Comparison of ENCODE assay signal across 11 mouse cellular contexts in genomic region chr3:94465632-94466430, GRCm38 (mm10). TPM values are rescaled to one million over a fixed set of nuclear protein-coding genes. Genes with fewer than 3 reads are reported as not detected.
A peak's percentile ranks its signal among the peaks of the same experiment; 100 is the strongest.
DNase-seq lines count a peak whose midpoint lies in the region; ATAC-seq and TF ChIP-seq lines count a peak whose summit lies in the region.
"Had no signal": no experiment of that assay in that cellular context is flagged by ENCODE, and none has a peak within 500 bp of the region (broad histone marks: within the 10 kb centered on the region; RNA-seq: fewer than 3 reads in every experiment).

No protein-coding gene starts in this region.

- TF ChIP-seq POLR2A in kidney, adult 2 months (IDR thresholded peaks at IDR 0.05; ENCODE audit: low read depth, low read length): no peak

- peak overlapping the region; percentile 54 for H3K9ac ChIP-seq in forebrain, embryonic 14.5 days (ENCODE audit: low read length)
- H3K9ac ChIP-seq in midbrain, embryonic 16.5 days (ENCODE audit: low read depth, low read length): peak overlapping the region; percentile 32

- peak; percentile 25 for DNase-seq in ZHBTc4 (ENCODE audit: low read depth, low spot score)
- peak; percentile 90 for DNase-seq in forebrain, embryonic 14.5 days (ENCODE audit: low spot score)
- peak; percentile 63 to 89 for DNase-seq in layer of hippocampus, adult 2 months (ENCODE audit: low spot score in 2 of 2)
- no peak for DNase-seq in kidney, adult 2 months
- no peak for DNase-seq in gastrocnemius, adult 18-20 months (ENCODE audit: low spot score)
- no peak for DNase-seq in kidney, postnatal 25 days
- no peak for DNase-seq in embryo, embryonic 9.5 days (ENCODE audit: extremely low spot score)

- ATAC-seq in forebrain, embryonic 14.5 days: peak; percentile 78
- peak; percentile 71 for ATAC-seq in midbrain, embryonic 16.5 days

- TF ChIP-seq CTCF in layer of hippocampus, adult 2 months (conservative IDR thresholded peaks at IDR 0.05): peak; percentile 56
- TF ChIP-seq CTCF in kidney, adult 2 months (conservative IDR thresholded peaks at IDR 0.05; ENCODE audit: insufficient read depth, insufficient read length, low read depth, low read length): no peak

- no peak overlapping the region for H3K4me2 ChIP-seq in forebrain, embryonic 14.5 days (ENCODE audit: low read length)
- no peak overlapping the region for H3K4me2 ChIP-seq in midbrain, embryonic 16.5 days (ENCODE audit: low read length)

- peak overlapping the region; percentile 94 for H3K27ac ChIP-seq in forebrain, embryonic 14.5 days (ENCODE audit: low read depth, low read length)
- peak overlapping the region; percentile 96 for H3K27ac ChIP-seq in layer of hippocampus, adult 2 months
- H3K27ac ChIP-seq in midbrain, embryonic 16.5 days (ENCODE audit: low read length): peak overlapping the region; percentile 86
- H3K27ac ChIP-seq in kidney, adult 2 months (ENCODE audit: insufficient read depth, low read depth, low read length): no peak overlapping the region
- H3K27ac ChIP-seq: stomach, postnatal 0 days had no signal

- no peak overlapping the region for H3K4me3 ChIP-seq in forebrain, embryonic 14.5 days (ENCODE audit: low read depth, low read length)
- H3K4me3 ChIP-seq in layer of hippocampus, adult 2 months: no peak overlapping the region; the same call in 1 of the 2 replicates
- H3K4me3 ChIP-seq in midbrain, embryonic 16.5 days (ENCODE audit: low read depth, low read length): no peak overlapping the region
- no peak overlapping the region for H3K4me3 ChIP-seq in kidney, adult 2 months (ENCODE audit: insufficient read depth, low read depth, low read length)

- H3K4me1 ChIP-seq in forebrain, embryonic 14.5 days (ENCODE audit: control insufficient read depth, insufficient read depth, low read length): peaks cover 25% of the 10 kb centered on the region
- peaks cover 28% of the 10 kb centered on the region for H3K4me1 ChIP-seq in midbrain, embryonic 16.5 days (ENCODE audit: control insufficient read depth, insufficient read depth, low read length)
- no peaks in the 10 kb centered on the region for H3K4me1 ChIP-seq in kidney, adult 2 months (ENCODE audit: control insufficient read depth, insufficient read depth, low read length)

- WGBS in forebrain, embryonic 14.5 days: 19% methylated on average over 13 of the region's 13 CpGs
- 34% methylated on average over 13 of the region's 13 CpGs for WGBS in midbrain, embryonic 16.5 days
- 83% methylated on average over 13 of the region's 13 CpGs for WGBS in kidney, adult 2 months

- no peaks in the 10 kb centered on the region for H3K27me3 ChIP-seq in forebrain, embryonic 14.5 days (replicated peaks; ENCODE audit: control insufficient read depth, insufficient read depth, low read length)
- H3K27me3 ChIP-seq in midbrain, embryonic 16.5 days (ENCODE audit: control insufficient read depth, insufficient read depth, low read depth, low read length): no peaks in the 10 kb centered on the region
- no peaks in the 10 kb centered on the region for H3K27me3 ChIP-seq in kidney, adult 2 months (replicated peaks; ENCODE audit: control insufficient read depth, insufficient read depth, low read length)
- H3K27me3 ChIP-seq: CH12.LX had no signal

- H3K9me3 ChIP-seq in forebrain, embryonic 14.5 days (replicated peaks; ENCODE audit: control insufficient read depth, low read length): no peaks in the 10 kb centered on the region
- H3K9me3 ChIP-seq in midbrain, embryonic 16.5 days (replicated peaks; ENCODE audit: control insufficient read depth, low read length, poor library complexity, severe bottlenecking): no peaks in the 10 kb centered on the region

- H3K36me3 ChIP-seq in forebrain, embryonic 14.5 days (ENCODE audit: control insufficient read depth, insufficient read depth, low read length): no peaks in the 10 kb centered on the region
- H3K36me3 ChIP-seq in midbrain, embryonic 16.5 days (ENCODE audit: control insufficient read depth, insufficient read depth, low read length): no peaks in the 10 kb centered on the region
- no peaks in the 10 kb centered on the region for H3K36me3 ChIP-seq in kidney, adult 2 months (ENCODE audit: control insufficient read depth, insufficient read depth, low read length)

RNA-seq across cellular contexts. Expression of gene Celf3, which starts 12.3 kb away (rescaled TPM):
- polyA plus RNA-seq in forebrain, embryonic 14.5 days (2014; fragmentation: Nextera tagmentation; extraction: Ambion mirVana): 301 and 306 TPM in 2 replicates
- 100 to 1,000 TPM; 184 to 202 TPM for total RNA-seq in layer of hippocampus, adult 2 months (2021)
- polyA plus RNA-seq in midbrain, embryonic 16.5 days (2015; fragmentation: Nextera tagmentation; extraction: Ambion mirVana): 261 and 296 TPM in 2 replicates
- 1.6 and 2.2 TPM in 2 replicates for polyA plus RNA-seq in kidney, adult 2 months (2012; rRNA removed)
- total RNA-seq in gastrocnemius, adult 18-20 months (2021): not detected
- total RNA-seq: hematopoietic stem cell, adult 5-6 weeks had no signal

RNA-seq across cellular contexts. Expression of gene Riiad1, which starts 14.3 kb away (rescaled TPM):
- polyA plus RNA-seq in forebrain, embryonic 14.5 days (2014; fragmentation: Nextera tagmentation; extraction: Ambion mirVana): 14.7 and 19.2 TPM in 2 replicates
- total RNA-seq in layer of hippocampus, adult 2 months (2021): 1 to 10 TPM; 5.8 to 7.2 TPM
- 26.7 and 27.7 TPM in 2 replicates for polyA plus RNA-seq in midbrain, embryonic 16.5 days (2015; fragmentation: Nextera tagmentation; extraction: Ambion mirVana)
- polyA plus RNA-seq in kidney, adult 2 months (2012; rRNA removed): 0.39 and 0.47 TPM in 2 replicates
- total RNA-seq in gastrocnemius, adult 18-20 months (2021): 10 to 100 TPM; 12.9 to 13.0 TPM
- total RNA-seq: CH12.LX; hematopoietic stem cell, adult 5-6 weeks had no signal

RNA-seq across cellular contexts. Expression of gene Oaz3, which starts 22.1 kb away (rescaled TPM):
- polyA plus RNA-seq in forebrain, embryonic 14.5 days (2014; fragmentation: Nextera tagmentation; extraction: Ambion mirVana): 0.38 and 0.78 TPM in 2 replicates
- total RNA-seq in layer of hippocampus, adult 2 months (2021): not detected
- polyA plus RNA-seq in midbrain, embryonic 16.5 days (2015; fragmentation: Nextera tagmentation; extraction: Ambion mirVana): 1.5 TPM in 2 replicates
- 0.25 and 1.0 TPM in 2 replicates for polyA plus RNA-seq in kidney, adult 2 months (2012; rRNA removed)
- not detected for total RNA-seq in gastrocnemius, adult 18-20 months (2021)
- total RNA-seq: hematopoietic stem cell, adult 5-6 weeks had no signal

RNA-seq across cellular contexts. Expression of gene Mrpl9, which starts 22.7 kb away (rescaled TPM):
- polyA plus RNA-seq in forebrain, embryonic 14.5 days (2014; fragmentation: Nextera tagmentation; extraction: Ambion mirVana): 57.2 and 58.6 TPM in 2 replicates
- total RNA-seq in layer of hippocampus, adult 2 months (2021): 10 to 100 TPM; 41.3 to 44.4 TPM
- 55.1 and 56.5 TPM in 2 replicates for polyA plus RNA-seq in midbrain, embryonic 16.5 days (2015; fragmentation: Nextera tagmentation; extraction: Ambion mirVana)
- 39.2 and 47.8 TPM in 2 replicates for polyA plus RNA-seq in kidney, adult 2 months (2012; rRNA removed)
- total RNA-seq in gastrocnemius, adult 18-20 months (2021): 10 to 100 TPM; 30.0 to 33.8 TPM

RNA-seq across cellular contexts. Expression of gene Tdrkh, which starts 52.8 kb away (rescaled TPM):
- polyA plus RNA-seq in forebrain, embryonic 14.5 days (2014; fragmentation: Nextera tagmentation; extraction: Ambion mirVana): 59.8 and 61.9 TPM in 2 replicates
- 10 to 100 TPM; 41.3 to 47.2 TPM for total RNA-seq in layer of hippocampus, adult 2 months (2021)
- polyA plus RNA-seq in midbrain, embryonic 16.5 days (2015; fragmentation: Nextera tagmentation; extraction: Ambion mirVana): 50.7 and 54.9 TPM in 2 replicates
- polyA plus RNA-seq in kidney, adult 2 months (2012; rRNA removed): 0.75 and 0.90 TPM in 2 replicates
- 1 to 10 TPM; 5.2 to 7.0 TPM for total RNA-seq in gastrocnemius, adult 18-20 months (2021)
- total RNA-seq: CH12.LX had no signal

Comparison
In these comparisons a context has a peak if more than half of its experiments do, and no peak if none do; other contexts are left out.
1. DNase-seq: peak in ZHBTc4 (single experiment), forebrain, embryonic 14.5 days (single experiment) and layer of hippocampus, adult 2 months (2 of 2); none in kidney, adult 2 months (single experiment), gastrocnemius, adult 18-20 months (single experiment), kidney, postnatal 25 days (0 of 2) and embryo, embryonic 9.5 days (single experiment).
2. RNA of gene Celf3, which starts 12.3 kb away (polyA plus RNA-seq): 301 to 306 TPM in forebrain, embryonic 14.5 days and 261 to 296 TPM in midbrain, embryonic 16.5 days; 1.6 to 2.2 TPM in kidney, adult 2 months; every median in the first group is over 10 times any median in the second.
3. RNA of gene Riiad1, which starts 14.3 kb away (polyA plus RNA-seq): 26.7 to 27.7 TPM in midbrain, embryonic 16.5 days and 14.7 to 19.2 TPM in forebrain, embryonic 14.5 days; 0.39 to 0.47 TPM in kidney, adult 2 months; every median in the first group is over 10 times any median in the second.